In the genomic region with DNA sequence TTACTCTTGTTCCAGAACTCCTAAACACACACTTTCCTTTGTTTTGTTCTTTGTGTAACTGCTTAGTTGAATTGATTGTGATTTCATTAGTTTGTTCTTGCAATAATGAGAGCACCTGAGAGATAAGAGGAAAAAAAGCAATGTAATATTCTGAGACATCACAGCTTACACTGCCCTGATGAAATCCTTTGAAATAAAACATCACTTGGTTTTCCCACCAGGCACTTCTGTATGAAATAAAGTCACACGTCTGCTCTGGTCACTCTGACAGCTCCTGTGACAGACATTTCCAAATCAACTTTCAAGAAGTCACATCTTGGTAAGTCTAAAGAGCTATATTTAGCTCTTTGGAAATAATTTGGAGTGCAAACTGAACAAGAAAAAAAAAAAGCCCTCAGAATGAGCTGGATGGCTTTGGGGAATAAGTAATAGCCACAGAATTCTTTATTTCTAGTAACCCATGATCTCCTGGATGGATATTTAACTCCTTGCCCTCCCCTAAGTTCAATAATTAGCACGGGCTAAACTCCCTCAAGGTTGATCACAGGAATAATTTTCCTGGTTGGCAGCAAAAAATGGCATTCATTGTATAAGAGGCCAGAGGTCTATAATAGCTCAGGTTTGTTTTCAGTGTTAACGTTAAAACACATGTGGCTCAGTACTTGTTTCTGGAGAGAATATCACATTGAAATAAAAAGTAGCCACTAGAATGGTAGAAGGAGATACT, we compare ENCODE assay signal across 13 mouse cellular contexts.
DNase-seq lines count a peak whose midpoint lies in the region; ATAC-seq and TF ChIP-seq lines count a peak whose summit lies in the region.
"Had no signal": no experiment of that assay in that cellular context is flagged by ENCODE, and none has a peak within 500 bp of the region (broad histone marks: within the 10 kb centered on the region; RNA-seq: fewer than 3 reads in every experiment).

No protein-coding gene starts in this region.

- no peak for ATAC-seq in heart, embryonic 12.5 days (ENCODE audit: insufficient number of reproducible peaks, low FRiP score)
- ATAC-seq in lung, embryonic 14.5 days (ENCODE audit: insufficient read depth): no peak
- ATAC-seq in hindbrain, embryonic 15.5 days (ENCODE audit: low FRiP score, low read depth): no peak
- ATAC-seq: inflammation-experienced regulatory T-cells, adult 6 months had no signal

- H3K4me3 ChIP-seq in heart, embryonic 12.5 days: no peak overlapping the region
- no peak overlapping the region for H3K4me3 ChIP-seq in lung, embryonic 14.5 days (ENCODE audit: low read depth, low read length)
- no peak overlapping the region for H3K4me3 ChIP-seq in hindbrain, embryonic 15.5 days
- H3K4me3 ChIP-seq: forebrain, embryonic 12.5 days had no signal

- no peaks in the 10 kb centered on the region for H3K9me3 ChIP-seq in heart, embryonic 12.5 days (replicated peaks)
- H3K9me3 ChIP-seq in lung, embryonic 14.5 days (ENCODE audit: low read depth, low read length): no peaks in the 10 kb centered on the region
- H3K9me3 ChIP-seq in hindbrain, embryonic 15.5 days: no peaks in the 10 kb centered on the region
- H3K9me3 ChIP-seq: forebrain, embryonic 12.5 days had no signal

- no peaks in the 10 kb centered on the region for H3K36me3 ChIP-seq in heart, embryonic 12.5 days
- H3K36me3 ChIP-seq in lung, embryonic 14.5 days (ENCODE audit: insufficient read depth): no peaks in the 10 kb centered on the region
- no peaks in the 10 kb centered on the region for H3K36me3 ChIP-seq in hindbrain, embryonic 15.5 days
- H3K36me3 ChIP-seq: forebrain, embryonic 12.5 days had no signal

- no peak overlapping the region for H3K9ac ChIP-seq in heart, embryonic 12.5 days
- no peak overlapping the region for H3K9ac ChIP-seq in lung, embryonic 14.5 days
- no peak overlapping the region for H3K9ac ChIP-seq in hindbrain, embryonic 15.5 days
- H3K9ac ChIP-seq: forebrain, embryonic 12.5 days had no signal

- H3K27ac ChIP-seq in heart, embryonic 12.5 days (ENCODE audit: poor library complexity, severe bottlenecking): peak overlapping the region; percentile 89
- H3K27ac ChIP-seq in lung, embryonic 14.5 days (ENCODE audit: low read depth): peak overlapping the region; percentile 25; the same call in 1 of the 2 replicates
- 0 out of 2 replicates have a peak overlapping the region, but pooled peaks have one; percentile 20 for H3K27ac ChIP-seq in hindbrain, embryonic 15.5 days (replicated peaks)
- H3K27ac ChIP-seq: forebrain, embryonic 12.5 days had no signal

- H3K4me1 ChIP-seq in heart, embryonic 12.5 days (replicated peaks): peaks cover 13% of the 10 kb centered on the region; the same call in 1 of the 2 replicates
- H3K4me1 ChIP-seq in lung, embryonic 14.5 days (ENCODE audit: insufficient read depth): no peaks in the 10 kb centered on the region
- H3K4me1 ChIP-seq in hindbrain, embryonic 15.5 days (replicated peaks): peaks cover 12% of the 10 kb centered on the region; the same call in 1 of the 2 replicates

- H3K27me3 ChIP-seq in heart, embryonic 12.5 days (replicated peaks): no peaks in the 10 kb centered on the region
- H3K27me3 ChIP-seq in lung, embryonic 14.5 days (ENCODE audit: insufficient read depth, low read length): no peaks in the 10 kb centered on the region
- H3K27me3 ChIP-seq in hindbrain, embryonic 15.5 days: no peaks in the 10 kb centered on the region
- H3K27me3 ChIP-seq: forebrain, embryonic 12.5 days had no signal

- TF ChIP-seq CTCF in lung, embryonic 14.5 days (IDR thresholded peaks at IDR 0.05; ENCODE audit: low read depth): no peak

- DNase-seq in heart, adult 9 months (ENCODE audit: low spot score in 2 of 2): no peak
- DNase-seq in lung, embryonic 14.5 days: no peak
- no peak for DNase-seq in lung, postnatal 14 days
- DNase-seq in adrenal gland, adult 18-20 months (ENCODE audit: low spot score in 2 of 2): no peak
- no peak for DNase-seq in gastrocnemius, postnatal 14 days
- DNase-seq: gastrocnemius, postnatal 10 days; kidney, postnatal 25 days; lung, adult 18-20 months; thymus, adult 2 months had no signal

- H3K4me2 ChIP-seq in heart, embryonic 12.5 days: no peak overlapping the region
- no peak overlapping the region for H3K4me2 ChIP-seq in lung, embryonic 14.5 days
- H3K4me2 ChIP-seq in hindbrain, embryonic 15.5 days: no peak overlapping the region; the same call in 1 of the 2 replicates

- intact Hi-C loops in gastrocnemius, postnatal 14 days (cut with DNase I; ENCODE audit: low total_unique reads): no loop called here

- 52% methylated on average over 3 of the region's 3 CpGs for WGBS in heart, embryonic 12.5 days
- WGBS in lung, embryonic 14.5 days: 39% methylated on average over 3 of the region's 3 CpGs
- 25% methylated on average over 3 of the region's 3 CpGs for WGBS in hindbrain, embryonic 15.5 days

Comparison
In these comparisons a context has a peak if more than half of its experiments do, and no peak if none do; other contexts are left out.
1. H3K27ac ChIP-seq: peak in every context shown above with its lines; median percentile 89 in heart, embryonic 12.5 days; 25 in lung, embryonic 14.5 days; 20 in hindbrain, embryonic 15.5 days.